Comparison of ENCODE assay signal across 8 mouse cellular contexts in genomic region chr15:80133682-80134449, GRCm38 (mm10). TPM values are rescaled to one million over a fixed set of nuclear protein-coding genes. Genes with fewer than 3 reads are reported as not detected.
DNase-seq lines count a peak whose midpoint lies in the region; ATAC-seq and TF ChIP-seq lines count a peak whose summit lies in the region.

No protein-coding gene starts in this region.

- no peaks in the 10 kb centered on the region for H3K27me3 ChIP-seq in testis, adult 2 months (ENCODE audit: control insufficient read depth, insufficient read depth, low read length)
- no peaks in the 10 kb centered on the region for H3K27me3 ChIP-seq in embryonic facial prominence, embryonic 14.5 days (replicated peaks; ENCODE audit: control insufficient read depth, insufficient read depth, low read length)
- H3K27me3 ChIP-seq in hindbrain, embryonic 10.5 days (ENCODE audit: insufficient read depth, poor library complexity, severe bottlenecking) = peaks cover 3% of the 10 kb centered on the region; the same call in 1 of the 2 replicates
- no peaks in the 10 kb centered on the region for H3K27me3 ChIP-seq in limb, embryonic 14.5 days (ENCODE audit: control insufficient read depth, insufficient read depth, low read length)
- no peaks in the 10 kb centered on the region for H3K27me3 ChIP-seq in midbrain, embryonic 12.5 days

- no peaks in the 10 kb centered on the region for H3K36me3 ChIP-seq in testis, adult 2 months (ENCODE audit: control insufficient read depth, insufficient read depth, low read length)
- peaks cover 13% of the 10 kb centered on the region; the same call in 1 of the 2 replicates for H3K36me3 ChIP-seq in embryonic facial prominence, embryonic 14.5 days (ENCODE audit: control insufficient read depth, insufficient read depth, low read length)
- peaks cover 21% of the 10 kb centered on the region for H3K36me3 ChIP-seq in hindbrain, embryonic 10.5 days
- H3K36me3 ChIP-seq in limb, embryonic 14.5 days (ENCODE audit: control insufficient read depth, insufficient read depth, low read length) = peaks cover 8% of the 10 kb centered on the region; the same call in 1 of the 2 replicates
- H3K36me3 ChIP-seq in midbrain, embryonic 12.5 days = 0 out of 2 replicates have a peak, but pooled peaks cover 10% of the 10 kb centered on the region

- ATAC-seq in embryonic facial prominence, embryonic 14.5 days (ENCODE audit: low read depth) = no peak
- ATAC-seq in limb, embryonic 14.5 days (ENCODE audit: low FRiP score, low read depth) = 0 out of 2 replicates have a peak, but pooled peaks have one; percentile 4
- ATAC-seq in midbrain, embryonic 12.5 days (ENCODE audit: low FRiP score, low read depth) = 0 out of 2 replicates have a peak, but pooled peaks have one; percentile 14

- TF ChIP-seq POLR2A in testis, adult 2 months (IDR thresholded peaks at IDR 0.05; ENCODE audit: control insufficient read depth, low read depth, low read length) = no peak
- TF ChIP-seq POLR2A in limb, embryonic 14.5 days (IDR thresholded peaks at IDR 0.05; ENCODE audit: borderline replicate concordance, extremely low read depth, insufficient read depth, insufficient read length) = no peak

- H3K4me3 ChIP-seq in testis, adult 2 months (ENCODE audit: control insufficient read depth, low read depth, low read length) = peak overlapping the region; percentile 95
- H3K4me3 ChIP-seq in embryonic facial prominence, embryonic 14.5 days (ENCODE audit: low read depth, low read length) = peak overlapping the region; percentile 53
- peak overlapping the region; percentile 79 for H3K4me3 ChIP-seq in hindbrain, embryonic 10.5 days
- H3K4me3 ChIP-seq in limb, embryonic 14.5 days (replicated peaks; ENCODE audit: low read length) = peak overlapping the region; percentile 74
- peak overlapping the region; percentile 76 for H3K4me3 ChIP-seq in midbrain, embryonic 12.5 days

- no peak for DNase-seq in testis, postnatal 10 days (ENCODE audit: low spot score)
- peak; percentile 27 for DNase-seq in embryonic facial prominence, embryonic 14.5 days (ENCODE audit: low spot score)
- DNase-seq in hindbrain, embryonic 10.5 days (ENCODE audit: low spot score) = peak; percentile 60
- DNase-seq in limb, embryonic 14.5 days (ENCODE audit: low spot score) = peak; percentile 26
- no peak for DNase-seq in T-cell, adult 2 months (ENCODE audit: low spot score)
- DNase-seq in cerebellum, adult 9-10 months = no peak

- WGBS in embryonic facial prominence, embryonic 14.5 days = 15% methylated on average over 14 of the region's 14 CpGs
- 14% methylated on average over 14 of the region's 14 CpGs for WGBS in hindbrain, embryonic 10.5 days
- WGBS in limb, embryonic 14.5 days = 22% methylated on average over 14 of the region's 14 CpGs
- WGBS in midbrain, embryonic 12.5 days = 15% methylated on average over 14 of the region's 14 CpGs

- peak overlapping the region; percentile 74 for H3K27ac ChIP-seq in testis, adult 2 months (ENCODE audit: control insufficient read depth, insufficient read depth, low read depth, low read length)
- peak overlapping the region; percentile 96 for H3K27ac ChIP-seq in embryonic facial prominence, embryonic 14.5 days (replicated peaks; ENCODE audit: low read depth, low read length)
- peak overlapping the region; percentile 99 for H3K27ac ChIP-seq in hindbrain, embryonic 10.5 days
- peak overlapping the region; percentile 99 for H3K27ac ChIP-seq in limb, embryonic 14.5 days (replicated peaks; ENCODE audit: low read depth, low read length)
- H3K27ac ChIP-seq in midbrain, embryonic 12.5 days (replicated peaks) = peak overlapping the region; percentile 99

- no peaks in the 10 kb centered on the region for H3K9me3 ChIP-seq in embryonic facial prominence, embryonic 14.5 days (ENCODE audit: control insufficient read depth, low read length)
- no peaks in the 10 kb centered on the region for H3K9me3 ChIP-seq in hindbrain, embryonic 10.5 days
- H3K9me3 ChIP-seq in limb, embryonic 14.5 days (ENCODE audit: control insufficient read depth, low read length) = no peaks in the 10 kb centered on the region
- H3K9me3 ChIP-seq in midbrain, embryonic 12.5 days = no peaks in the 10 kb centered on the region

- TF ChIP-seq CTCF in testis, adult 2 months (IDR thresholded peaks at IDR 0.05; ENCODE audit: control insufficient read depth, insufficient read depth, insufficient replicate concordance, low read depth, low read length) = no peak

- peak overlapping the region; percentile 80 for H3K9ac ChIP-seq in embryonic facial prominence, embryonic 14.5 days (ENCODE audit: low read depth, low read length)
- H3K9ac ChIP-seq in limb, embryonic 14.5 days (ENCODE audit: low read depth, low read length, severe bottlenecking) = peak overlapping the region; percentile 92
- peak overlapping the region; percentile 78 for H3K9ac ChIP-seq in midbrain, embryonic 12.5 days (replicated peaks)

- peak overlapping the region; percentile 90 for H3K4me2 ChIP-seq in embryonic facial prominence, embryonic 14.5 days (ENCODE audit: low read depth, low read length)
- peak overlapping the region; percentile 79 for H3K4me2 ChIP-seq in limb, embryonic 14.5 days (replicated peaks; ENCODE audit: low read depth, low read length, severe bottlenecking)
- H3K4me2 ChIP-seq in midbrain, embryonic 12.5 days (replicated peaks) = peak overlapping the region; percentile 92

- peaks cover 22% of the 10 kb centered on the region for H3K4me1 ChIP-seq in testis, adult 2 months (ENCODE audit: control insufficient read depth, insufficient read depth, low read length)
- H3K4me1 ChIP-seq in embryonic facial prominence, embryonic 14.5 days (ENCODE audit: control insufficient read depth, insufficient read depth, low read length) = peaks cover 10% of the 10 kb centered on the region; the same call in 1 of the 2 replicates
- H3K4me1 ChIP-seq in hindbrain, embryonic 10.5 days (replicated peaks) = peaks cover 51% of the 10 kb centered on the region
- H3K4me1 ChIP-seq in limb, embryonic 14.5 days (ENCODE audit: control insufficient read depth, insufficient read depth, low read length) = peaks cover 18% of the 10 kb centered on the region
- H3K4me1 ChIP-seq in midbrain, embryonic 12.5 days = peaks cover 22% of the 10 kb centered on the region

RNA-seq across cellular contexts. Expression of gene Tab1, which starts 0.9 kb away (rescaled TPM):
- polyA plus RNA-seq in testis, adult 2 months (2012; rRNA removed) = 4.0 and 4.7 TPM in 2 replicates
- polyA plus RNA-seq in embryonic facial prominence, embryonic 14.5 days (2014; fragmentation: Nextera tagmentation; extraction: Ambion mirVana) = 27.6 and 36.3 TPM in 2 replicates
- polyA plus RNA-seq in hindbrain, embryonic 10.5 days (2016; fragmentation: Nextera tagmentation; extraction: Ambion mirVana) = 41.3 and 42.8 TPM in 2 replicates
- 43.1 and 56.5 TPM in 2 replicates for polyA plus RNA-seq in limb, embryonic 14.5 days (2012; rRNA removed)
- 34.6 and 39.4 TPM in 2 replicates for polyA plus RNA-seq in limb, embryonic 14.5 days (2014; fragmentation: Nextera tagmentation; extraction: Ambion mirVana)
- polyA plus RNA-seq in midbrain, embryonic 12.5 days (2016; fragmentation: Nextera tagmentation; extraction: Ambion mirVana) = 41.9 and 43.6 TPM in 2 replicates

RNA-seq across cellular contexts. Expression of gene Mgat3, which starts 39.7 kb away (rescaled TPM):
- polyA plus RNA-seq in testis, adult 2 months (2012; rRNA removed) = 0.38 and 0.95 TPM in 2 replicates
- 7.3 and 7.8 TPM in 2 replicates for polyA plus RNA-seq in embryonic facial prominence, embryonic 14.5 days (2014; fragmentation: Nextera tagmentation; extraction: Ambion mirVana)
- 6.3 and 8.6 TPM in 2 replicates for polyA plus RNA-seq in hindbrain, embryonic 10.5 days (2016; fragmentation: Nextera tagmentation; extraction: Ambion mirVana)
- 18.1 and 23.9 TPM in 2 replicates for polyA plus RNA-seq in limb, embryonic 14.5 days (2012; rRNA removed)
- 6.7 and 8.0 TPM in 2 replicates for polyA plus RNA-seq in limb, embryonic 14.5 days (2014; fragmentation: Nextera tagmentation; extraction: Ambion mirVana)
- polyA plus RNA-seq in midbrain, embryonic 12.5 days (2016; fragmentation: Nextera tagmentation; extraction: Ambion mirVana) = 11.8 and 13.1 TPM in 2 replicates

RNA-seq across cellular contexts. Expression of gene Rpl3, which starts 42.2 kb away (rescaled TPM):
- 122 and 154 TPM in 2 replicates for polyA plus RNA-seq in testis, adult 2 months (2012; rRNA removed)
- polyA plus RNA-seq in embryonic facial prominence, embryonic 14.5 days (2014; fragmentation: Nextera tagmentation; extraction: Ambion mirVana) = 1,242 and 1,346 TPM in 2 replicates
- polyA plus RNA-seq in hindbrain, embryonic 10.5 days (2016; fragmentation: Nextera tagmentation; extraction: Ambion mirVana) = 806 and 957 TPM in 2 replicates
- polyA plus RNA-seq in limb, embryonic 14.5 days (2012; rRNA removed) = 1,074 and 1,569 TPM in 2 replicates
- polyA plus RNA-seq in limb, embryonic 14.5 days (2014; fragmentation: Nextera tagmentation; extraction: Ambion mirVana) = 1,384 and 1,387 TPM in 2 replicates
- 652 and 673 TPM in 2 replicates for polyA plus RNA-seq in midbrain, embryonic 12.5 days (2016; fragmentation: Nextera tagmentation; extraction: Ambion mirVana)

RNA-seq across cellular contexts. Expression of gene Syngr1, which starts 42.7 kb away (rescaled TPM):
- 7.9 and 8.5 TPM in 2 replicates for polyA plus RNA-seq in testis, adult 2 months (2012; rRNA removed)
- 10.3 and 10.5 TPM in 2 replicates for polyA plus RNA-seq in embryonic facial prominence, embryonic 14.5 days (2014; fragmentation: Nextera tagmentation; extraction: Ambion mirVana)
- 7.6 and 7.7 TPM in 2 replicates for polyA plus RNA-seq in hindbrain, embryonic 10.5 days (2016; fragmentation: Nextera tagmentation; extraction: Ambion mirVana)
- 10.8 and 11.0 TPM in 2 replicates for polyA plus RNA-seq in limb, embryonic 14.5 days (2012; rRNA removed)
- 8.3 and 11.5 TPM in 2 replicates for polyA plus RNA-seq in limb, embryonic 14.5 days (2014; fragmentation: Nextera tagmentation; extraction: Ambion mirVana)
- polyA plus RNA-seq in midbrain, embryonic 12.5 days (2016; fragmentation: Nextera tagmentation; extraction: Ambion mirVana) = 10.8 and 10.9 TPM in 2 replicates

Comparison
In these comparisons a context has a peak if more than half of its experiments do, and no peak if none do; other contexts are left out.
1. DNase-seq: peak in embryonic facial prominence, embryonic 14.5 days (single experiment), hindbrain, embryonic 10.5 days (single experiment) and limb, embryonic 14.5 days (single experiment); none in testis, postnatal 10 days (single experiment), T-cell, adult 2 months (single experiment) and cerebellum, adult 9-10 months (single experiment).
2. Peak in every context shown above with its lines, with median percentiles within 50 percentile points of each other: H3K27ac ChIP-seq, H3K4me3 ChIP-seq, H3K4me2 ChIP-seq and H3K9ac ChIP-seq.